Mouse (Mus musculus) erythroblast, embryonic 14.5 days (primary cell): ENCODE data around the gene Arfip1.

Source experiments
- GATA1 ChIP-seq: IDR thresholded peaks from 2 replicates; pipeline ENCODE4 v1.6.1; 2012; ENCODE audit warnings: low read length, inconsistent platforms, mixed read lengths
- TAL1 ChIP-seq: IDR thresholded peaks from 3 replicates; pipeline ENCODE4 v1.6.1; 2012; ENCODE audit warnings: low read length, inconsistent platforms, mixed read lengths

DNA sequence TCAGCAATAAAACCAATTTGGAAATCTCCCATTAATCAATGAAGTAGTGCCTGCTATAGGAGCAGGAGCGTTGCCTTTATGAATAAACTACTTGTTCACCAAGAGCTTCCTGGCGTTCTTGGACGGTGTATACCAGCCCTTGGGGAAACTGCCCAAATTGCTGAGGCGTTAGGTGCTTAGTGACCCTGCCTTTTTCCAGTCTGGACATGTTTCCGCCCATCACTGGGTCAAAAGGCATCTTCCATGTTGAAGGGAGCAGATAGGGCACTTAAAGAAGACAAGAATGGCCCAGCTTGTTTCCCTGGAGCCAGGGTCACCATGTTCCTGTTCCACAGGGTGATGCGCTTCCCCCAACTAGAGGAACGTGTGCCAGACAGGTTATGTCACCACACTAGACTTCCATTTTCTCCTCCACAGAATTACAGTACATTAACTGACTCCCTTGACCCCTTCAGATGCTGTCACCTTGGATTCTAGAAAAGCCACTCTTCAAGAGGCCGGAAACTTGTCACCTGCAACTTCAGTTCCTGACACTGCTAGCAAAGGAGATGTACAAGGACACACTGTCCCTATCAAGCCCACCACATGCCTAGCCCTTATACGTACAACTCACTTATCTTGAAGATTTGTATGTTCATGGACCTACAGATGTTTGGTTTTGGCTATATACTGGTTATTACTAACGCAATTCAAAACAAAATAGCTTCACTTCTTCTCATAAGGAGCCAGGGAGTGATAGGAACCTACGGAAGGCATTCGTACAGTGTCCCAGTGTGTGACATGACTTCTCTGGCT, 107.2 kb downstream of the Arfip1 start:
- no peak for TF ChIP-seq GATA1
- TF ChIP-seq TAL1 = 0 out of 3 replicates have a peak, but pooled peaks have one; percentile 12
